14 mouse cellular contexts compared by ENCODE assay signal in genomic region chr16:7052408-7052807, GRCm38 (mm10).
DNase-seq lines count a peak whose midpoint lies in the region; ATAC-seq and TF ChIP-seq lines count a peak whose summit lies in the region.
"Had no signal": no experiment of that assay in that cellular context is flagged by ENCODE, and none has a peak within 500 bp of the region (broad histone marks: within the 10 kb centered on the region; RNA-seq: fewer than 3 reads in every experiment).

No protein-coding gene starts in this region.

- TF ChIP-seq CTCF in layer of hippocampus, adult 2 months (conservative IDR thresholded peaks at IDR 0.05): no peak

- no peak overlapping the region for H3K9ac ChIP-seq in midbrain, embryonic 12.5 days (replicated peaks)
- H3K9ac ChIP-seq: lung, embryonic 14.5 days had no signal

- H3K9me3 ChIP-seq in hindbrain, embryonic 10.5 days: no peaks in the 10 kb centered on the region
- H3K9me3 ChIP-seq in midbrain, embryonic 12.5 days: no peaks in the 10 kb centered on the region

- peak; percentile 63; the same call in 1 of the 2 replicates for ATAC-seq in midbrain, embryonic 12.5 days (ENCODE audit: low FRiP score, low read depth)

- H3K27ac ChIP-seq in layer of hippocampus, adult 2 months: peak overlapping the region; percentile 77
- H3K27ac ChIP-seq in hindbrain, embryonic 10.5 days: peak overlapping the region; percentile 3; the same call in 1 of the 2 replicates
- H3K27ac ChIP-seq in midbrain, embryonic 12.5 days (replicated peaks): peak overlapping the region; percentile 27; the same call in 1 of the 2 replicates

- H3K4me2 ChIP-seq in midbrain, embryonic 12.5 days (replicated peaks): peak overlapping the region; percentile 27
- H3K4me2 ChIP-seq: lung, embryonic 14.5 days had no signal

- H3K4me1 ChIP-seq in hindbrain, embryonic 10.5 days (replicated peaks): peaks cover 32% of the 10 kb centered on the region
- H3K4me1 ChIP-seq in midbrain, embryonic 12.5 days: peaks cover 35% of the 10 kb centered on the region

- WGBS in hindbrain, embryonic 10.5 days: 25% methylated on average over 9 of the region's 9 CpGs
- 6% methylated on average over 9 of the region's 9 CpGs for WGBS in midbrain, embryonic 12.5 days

- H3K36me3 ChIP-seq in hindbrain, embryonic 10.5 days: no peaks in the 10 kb centered on the region
- no peaks in the 10 kb centered on the region for H3K36me3 ChIP-seq in midbrain, embryonic 12.5 days

- DNase-seq in layer of hippocampus, adult 2 months (ENCODE audit: low spot score in 2 of 2): no peak
- no peak for DNase-seq in layer of hippocampus, adult 18-20 months (ENCODE audit: low spot score in 2 of 2)
- no peak for DNase-seq in hindbrain, embryonic 10.5 days (ENCODE audit: low spot score)
- DNase-seq in retina, embryonic 14.5 days (ENCODE audit: low spot score): peak; percentile 60
- no peak for DNase-seq in right cerebral cortex, postnatal 4 days
- no peak for DNase-seq in spleen, postnatal 4 days (ENCODE audit: low spot score in 2 of 2)
- no peak for DNase-seq in gastrocnemius, postnatal 25 days
- DNase-seq: cerebellum, adult 11 months; heart, adult 18-20 months; kidney, adult 18-20 months; kidney, postnatal 4 days; lung, embryonic 14.5 days; right cerebral cortex, adult 18-20 months had no signal

- peak overlapping the region; percentile 11; the same call in 1 of the 2 replicates for H3K4me3 ChIP-seq in layer of hippocampus, adult 2 months
- no peak overlapping the region for H3K4me3 ChIP-seq in hindbrain, embryonic 10.5 days
- no peak overlapping the region for H3K4me3 ChIP-seq in midbrain, embryonic 12.5 days

- peaks cover 21% of the 10 kb centered on the region for H3K27me3 ChIP-seq in hindbrain, embryonic 10.5 days (ENCODE audit: insufficient read depth, poor library complexity, severe bottlenecking)
- H3K27me3 ChIP-seq in midbrain, embryonic 12.5 days: peaks cover 15% of the 10 kb centered on the region; the same call in 1 of the 2 replicates

Comparison
In these comparisons a context has a peak if more than half of its experiments do, and no peak if none do; other contexts are left out.
1. H3K27ac ChIP-seq: peak in every context shown above with its lines; median percentile 77 in layer of hippocampus, adult 2 months; 27 in midbrain, embryonic 12.5 days; 3 in hindbrain, embryonic 10.5 days.